Mouse (Mus musculus) embryonic fibroblast, embryonic 13.5 days (primary cell): Measurements from ENCODE around the gene Obsl1. TPM values are rescaled to one million over a fixed set of nuclear protein-coding genes. Genes with fewer than 3 reads are reported as not detected.

Experiments
- H3K27ac ChIP-seq: 2 replicates; pipeline ENCODE4 v1.5.1; 2012; ENCODE audit warnings: low read length, control low read depth, inconsistent platforms; ENCODE audit not compliant: insufficient read depth
- H3K4me1 ChIP-seq: 2 replicates; pipeline ENCODE4 v1.6.1; 2011; ENCODE audit warnings: low read length; ENCODE audit not compliant: control insufficient read depth, insufficient read depth
- H3K4me3 ChIP-seq: 2 replicates; pipeline ENCODE4 v1.5.1; 2011; ENCODE audit warnings: mild to moderate bottlenecking, control low read depth, low read length; ENCODE audit not compliant: insufficient read depth
- CTCF ChIP-seq: IDR thresholded peaks from 2 replicates; pipeline ENCODE4 v1.5.1; 2011; ENCODE audit warnings: mild to moderate bottlenecking, control low read depth, low read length, moderate library complexity, borderline replicate concordance; ENCODE audit not compliant: insufficient read depth
- POLR2A ChIP-seq: IDR thresholded peaks from 2 replicates; pipeline ENCODE4 v1.6.1; 2011; ENCODE audit warnings: low read depth, mild to moderate bottlenecking, control low read depth, low read length, moderate library complexity
- polyA plus RNA-seq: library from polyadenylated mRNA; stranded (reverse); fragments of >200 nt; gene quantifications from 2 replicates; pipeline ENCODE4 v1.2.4, GENCODE M21; 2011; ENCODE audit warnings: low read depth; ENCODE audit not compliant: missing spikeins, insufficient read length

Obsl1 gene
- polyA plus RNA-seq, 1 experiment, result 40.0 TPM

- TF ChIP-seq POLR2A, result no peak
- no peak for TF ChIP-seq CTCF
- Histone ChIP-seq H3K27ac (no peak overlapping the region), H3K4me3 (no peak overlapping the region), H3K4me1 (no peaks in the 10 kb centered on the region)
Observed at GRCm38 (mm10) chr1:75518427-75518826, 12.2 kb upstream of the Obsl1 start.

GRCm38 (mm10) chr1:75517984-75518383 lies 11.7 kb upstream of the Obsl1 start:
- Histone ChIP-seq H3K27ac (no peak overlapping the region), H3K4me1 (no peaks in the 10 kb centered on the region)

GRCm38 (mm10) chr1:75516703-75517380 lies 10.6 kb upstream of the Obsl1 start:
- Histone ChIP-seq H3K4me3 (no peak overlapping the region), H3K4me1 (no peaks in the 10 kb centered on the region), H3K27ac (no peak overlapping the region)
- no peak for TF ChIP-seq CTCF
- TF ChIP-seq POLR2A, result no peak

More at GRCm38 (mm10) chr1:75517984-75518383, 11.7 kb upstream of the Obsl1 start:
- H3K4me3 ChIP-seq, result no peak overlapping the region
- TF ChIP-seq CTCF (no peak), POLR2A (no peak)

GRCm38 (mm10) chr1:75512550-75512949 lies 6.3 kb upstream of the Obsl1 start:
- TF ChIP-seq POLR2A, result no peak
- no peak for TF ChIP-seq CTCF
- H3K27ac ChIP-seq, result no peak overlapping the region
- H3K4me1 ChIP-seq, result no peaks in the 10 kb centered on the region
- H3K4me3 ChIP-seq, result no peak overlapping the region

GRCm38 (mm10) chr1:75511437-75512210 lies 5.4 kb upstream of the Obsl1 start:
- Histone ChIP-seq H3K4me1 (no peaks in the 10 kb centered on the region), H3K4me3 (no peak overlapping the region), H3K27ac (no peak overlapping the region)
- TF ChIP-seq POLR2A (no peak), CTCF (no peak)

GRCm38 (mm10) chr1:75510154-75510553 lies 3.9 kb upstream of the Obsl1 start:
- Histone ChIP-seq H3K4me1 (no peaks in the 10 kb centered on the region), H3K4me3 (no peak overlapping the region)
- TF ChIP-seq CTCF (no peak), POLR2A (no peak)

GRCm38 (mm10) chr1:75509586-75509985 lies 3.3 kb upstream of the Obsl1 start:
- H3K4me1 ChIP-seq, result no peaks in the 10 kb centered on the region
- no peak overlapping the region for H3K4me3 ChIP-seq
- H3K27ac ChIP-seq, result no peak overlapping the region
- TF ChIP-seq POLR2A (no peak), CTCF (no peak)

More at GRCm38 (mm10) chr1:75510154-75510553, 3.9 kb upstream of the Obsl1 start:
- no peak overlapping the region for H3K27ac ChIP-seq

GRCm38 (mm10) chr1:75507006-75507405 lies 754 bp upstream of the Obsl1 start, which contains the start of gene Inha:
Gene Inha (plus strand): TSS chr1:75507077.
- no peak for TF ChIP-seq CTCF
- no peak for TF ChIP-seq POLR2A
- no peaks in the 10 kb centered on the region for H3K4me1 ChIP-seq
- H3K27ac ChIP-seq, result peak within 1 kb of the TSS; percentile 47
- peak within 1 kb of the TSS; percentile 51 for H3K4me3 ChIP-seq

- no peaks in the 10 kb centered on the region for H3K4me1 ChIP-seq
Observed at GRCm38 (mm10) chr1:75505159-75505955, 895 bp downstream of the Obsl1 start.

More at GRCm38 (mm10) chr1:75505159-75505955, 895 bp downstream of the Obsl1 start:
- Histone ChIP-seq H3K4me3 (peak overlapping the region; percentile 51), H3K27ac (peak overlapping the region; percentile 47)
- TF ChIP-seq CTCF, result no peak
- TF ChIP-seq POLR2A, result peak; percentile 73
